Mouse (Mus musculus) megakaryocyte, embryonic 14.5 days (primary cell): ENCODE results near the gene Afdn.

Experiments used
- FLI1 ChIP-seq: IDR thresholded peaks from 2 replicates; pipeline ENCODE4 v1.6.1; 2012; ENCODE audit warnings: low read length, inconsistent platforms, mixed read lengths
- GATA1 ChIP-seq: IDR thresholded peaks from 3 replicates; pipeline ENCODE4 v1.6.1; 2012; ENCODE audit warnings: mixed read lengths, low read length, inconsistent platforms, borderline replicate concordance

DNA sequence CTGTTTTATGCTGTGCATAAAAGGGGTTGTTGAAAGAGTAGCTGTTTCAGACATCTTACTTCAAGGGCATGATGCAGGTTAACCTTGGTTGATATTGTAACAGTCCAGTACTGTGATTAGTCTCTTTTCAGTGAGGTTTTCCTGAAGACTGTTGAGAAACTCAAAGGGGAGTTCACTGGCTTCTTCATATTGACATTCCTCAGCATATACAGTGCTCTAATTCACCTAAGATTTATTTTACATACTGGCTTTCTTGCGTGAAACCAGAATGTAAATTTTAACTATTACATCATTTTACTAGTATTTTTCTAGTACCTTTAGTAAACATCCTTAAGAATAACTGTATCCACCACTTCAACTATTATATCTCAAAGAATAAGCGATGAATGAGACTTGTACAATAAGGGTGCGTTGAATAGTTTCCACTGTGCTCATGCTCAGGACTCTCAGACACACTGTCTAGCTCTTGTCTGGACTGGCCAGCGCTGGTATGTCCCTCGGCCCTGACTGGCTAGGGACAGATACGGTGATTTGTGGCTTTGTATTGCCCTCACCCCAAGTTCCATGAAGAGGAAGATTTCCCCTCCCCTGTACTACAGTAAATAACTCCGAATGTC, 129.6 kb downstream of the Afdn start:
- no peak for TF ChIP-seq FLI1
- no peak for TF ChIP-seq GATA1
